Mouse (Mus musculus) E14TG2a.4 (cell line): Measurements from ENCODE around the gene Tssc4.

Experiments used
- CTCF ChIP-seq: conservative IDR thresholded peaks from 2 replicates; pipeline ENCODE4 v1.5.1; 2014; ENCODE audit warnings: low read length
- NANOG ChIP-seq: IDR thresholded peaks from 2 replicates; pipeline ENCODE4 v1.6.1; 2014; ENCODE audit warnings: borderline replicate concordance, low read length, mixed read lengths
- POU5F1 ChIP-seq: IDR thresholded peaks from 2 replicates; pipeline ENCODE4 v1.6.1; 2014; ENCODE audit warnings: low read length, borderline replicate concordance

DNA sequence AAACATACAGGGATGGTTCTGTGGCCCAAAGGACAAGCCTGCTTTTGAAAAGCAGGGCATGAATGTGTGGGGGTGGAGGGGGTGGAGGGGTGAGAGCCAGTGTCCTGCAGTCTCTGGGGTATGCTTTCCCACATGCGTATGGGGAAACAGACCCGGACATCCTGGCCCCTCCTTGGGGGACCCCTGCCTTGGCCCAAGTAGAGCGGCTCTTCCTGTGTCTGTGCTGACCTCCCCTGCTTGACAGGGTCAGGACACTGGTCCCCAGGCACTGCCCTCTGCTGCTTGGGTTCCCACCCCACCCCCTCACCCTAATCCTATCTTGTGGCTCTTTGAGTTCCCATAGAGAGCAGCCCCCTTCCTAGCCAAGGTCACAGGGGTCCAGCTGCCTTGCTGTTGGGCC is 40.6 kb downstream of the Tssc4 start:
- TF ChIP-seq CTCF (no peak), POU5F1 (no peak), NANOG (no peak)
